28 mouse cellular contexts compared by ENCODE assay signal in the genomic region with DNA sequence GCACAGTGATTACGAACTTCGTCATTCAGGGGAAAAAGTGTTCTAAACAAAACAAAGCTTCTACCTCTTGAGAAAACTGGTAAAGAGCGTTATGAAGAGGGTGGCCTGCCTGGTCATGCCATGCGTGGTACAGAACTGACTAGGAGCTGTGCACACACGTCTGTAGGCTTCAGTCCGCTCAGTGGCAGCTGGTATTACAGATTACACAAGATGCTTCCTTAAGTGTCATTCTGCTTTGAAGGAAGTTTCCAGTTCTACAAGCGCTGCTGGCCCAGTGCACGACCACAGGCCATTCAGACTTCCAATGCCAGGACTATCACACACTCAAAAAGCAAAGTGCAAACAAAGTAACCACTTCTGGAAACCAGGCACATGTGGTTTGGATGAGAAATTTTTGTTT. TPM values are rescaled to one million over a fixed set of nuclear protein-coding genes. Genes with fewer than 3 reads are reported as not detected.
DNase-seq lines count a peak whose midpoint lies in the region; ATAC-seq lines count a peak whose summit lies in the region.
"Had no signal": no experiment of that assay in that cellular context is flagged by ENCODE, and none has a peak within 500 bp of the region (broad histone marks: within the 10 kb centered on the region; RNA-seq: fewer than 3 reads in every experiment).

No protein-coding gene starts in this region.

- H3K36me3 ChIP-seq in hindbrain, embryonic 13.5 days, result peaks cover 44% of the 10 kb centered on the region

- 0 out of 2 replicates have a peak, but pooled peaks have one; percentile 22 for ATAC-seq in granulocyte monocyte progenitor cell, adult 5-6 weeks (replicated peaks; ENCODE audit: poor library complexity, severe bottlenecking)
- 0 out of 2 replicates have a peak, but pooled peaks have one; percentile 29 for ATAC-seq in megakaryocyte, adult 5-6 weeks (ENCODE audit: poor library complexity, severe bottlenecking)
- no peak for ATAC-seq in hindbrain, embryonic 13.5 days (ENCODE audit: low FRiP score)
- ATAC-seq: CD4-positive, CD25-positive, alpha-beta regulatory T cell, adult 4 months; forebrain, embryonic 13.5 days; forebrain, postnatal 0 days; hindbrain, embryonic 16.5 days; intestine, embryonic 15.5 days had no signal

- H3K9ac ChIP-seq in hindbrain, embryonic 13.5 days, result no peak overlapping the region
- H3K9ac ChIP-seq: forebrain, embryonic 13.5 days; forebrain, postnatal 0 days; heart, embryonic 12.5 days; heart, embryonic 15.5 days; intestine, embryonic 15.5 days had no signal

- H3K9me3 ChIP-seq in hindbrain, embryonic 13.5 days, result no peaks in the 10 kb centered on the region
- H3K9me3 ChIP-seq: forebrain, embryonic 10.5 days; forebrain, embryonic 13.5 days; heart, embryonic 15.5 days; intestine, embryonic 15.5 days had no signal

- H3K4me3 ChIP-seq in hindbrain, embryonic 13.5 days, result no peak overlapping the region
- H3K4me3 ChIP-seq: forebrain, embryonic 10.5 days; forebrain, embryonic 13.5 days; heart, embryonic 12.5 days; heart, embryonic 15.5 days; intestine, embryonic 15.5 days had no signal

- no peak overlapping the region for H3K4me2 ChIP-seq in hindbrain, embryonic 13.5 days
- H3K4me2 ChIP-seq: forebrain, embryonic 13.5 days; heart, embryonic 12.5 days; heart, embryonic 15.5 days; intestine, embryonic 15.5 days had no signal

- intact Hi-C loops in heart, postnatal 14 days (cut with DNase I), result no loop called here

- DNase-seq in heart, adult 11 months, result peak; percentile 61
- no peak for DNase-seq in heart, postnatal 14 days
- DNase-seq in lung, postnatal 25 days (ENCODE audit: low spot score), result peak; percentile 15
- DNase-seq in lung, postnatal 14 days, result no peak
- DNase-seq in spleen, adult 12 weeks (ENCODE audit: low spot score), result no peak
- DNase-seq: adrenal gland, adult 8-10 months; adrenal gland, postnatal 36 days; cerebellum, adult 11 months; cerebellum, adult 2 months; cerebellum, postnatal 10 days; cerebellum, postnatal 36 days; forebrain, postnatal 0 days; gastrocnemius, postnatal 10 days; gastrocnemius, postnatal 36 days; heart, adult 18-20 months; heart, postnatal 10 days; heart, postnatal 4 days; kidney, adult 11 months had no signal

- no peak overlapping the region for H3K27ac ChIP-seq in hindbrain, embryonic 13.5 days
- H3K27ac ChIP-seq: forebrain, embryonic 10.5 days; forebrain, embryonic 13.5 days; heart, embryonic 15.5 days; intestine, embryonic 15.5 days had no signal

- 92% methylated on average over 8 of the region's 8 CpGs for WGBS in hindbrain, embryonic 13.5 days

- no peaks in the 10 kb centered on the region for H3K4me1 ChIP-seq in hindbrain, embryonic 13.5 days (replicated peaks)
- H3K4me1 ChIP-seq: forebrain, embryonic 10.5 days; forebrain, embryonic 13.5 days; heart, embryonic 12.5 days; intestine, embryonic 15.5 days had no signal

- no peaks in the 10 kb centered on the region for H3K27me3 ChIP-seq in hindbrain, embryonic 13.5 days
- H3K27me3 ChIP-seq: forebrain, embryonic 13.5 days; heart, embryonic 12.5 days; heart, embryonic 15.5 days; intestine, embryonic 15.5 days had no signal

RNA-seq across cellular contexts. Expression of gene Slc35d1, which starts 17.6 kb away (rescaled TPM):
- 1 to 10 TPM; 7.4 to 8.8 TPM for total RNA-seq in heart, postnatal 14 days (2021)
- 14.2 and 20.6 TPM in 2 replicates for total RNA-seq in granulocyte monocyte progenitor cell, adult 5-6 weeks (2014; fragmentation: Nextera tagmentation)
- 5.0 and 5.6 TPM in 2 replicates for total RNA-seq in granulocyte monocyte progenitor cell, adult 5-6 weeks (2017)
- total RNA-seq in megakaryocyte, adult 5-6 weeks (2015), result 7.2 and 10.7 TPM in 2 replicates
- total RNA-seq in megakaryocyte, adult 5-6 weeks (2017), result 2.7 and 4.1 TPM in 2 replicates
- 5.4 and 6.6 TPM in 2 replicates for polyA plus RNA-seq in hindbrain, embryonic 13.5 days (2015; fragmentation: Nextera tagmentation; extraction: Ambion mirVana)

Comparison
In these comparisons a context has a peak if more than half of its experiments do, and no peak if none do; other contexts are left out.
1. DNase-seq: peak in heart, adult 11 months (single experiment) and lung, postnatal 25 days (single experiment); none in heart, postnatal 14 days (0 of 2), lung, postnatal 14 days (single experiment) and spleen, adult 12 weeks (single experiment).